Mouse (Mus musculus) embryonic fibroblast, embryonic 13.5 days (primary cell): Measurements from ENCODE around the gene Gsc. TPM values are rescaled to one million over a fixed set of nuclear protein-coding genes. Genes with fewer than 3 reads are reported as not detected.
A peak's percentile ranks its signal among the peaks of the same experiment; 100 is the strongest.
"Not testable (repeated sequence)": the region's sequence is repeated elsewhere in the genome, so short reads cannot be mapped to it uniquely, and the experiment has no call there.

Source experiments
- H3K27ac ChIP-seq: 2 replicates; pipeline ENCODE4 v1.5.1; 2012; ENCODE audit warnings: low read length, control low read depth, inconsistent platforms; ENCODE audit not compliant: insufficient read depth
- H3K4me1 ChIP-seq: 2 replicates; pipeline ENCODE4 v1.6.1; 2011; ENCODE audit warnings: low read length; ENCODE audit not compliant: control insufficient read depth, insufficient read depth
- H3K4me3 ChIP-seq: 2 replicates; pipeline ENCODE4 v1.5.1; 2011; ENCODE audit warnings: mild to moderate bottlenecking, control low read depth, low read length; ENCODE audit not compliant: insufficient read depth
- CTCF ChIP-seq: IDR thresholded peaks from 2 replicates; pipeline ENCODE4 v1.5.1; 2011; ENCODE audit warnings: mild to moderate bottlenecking, control low read depth, low read length, moderate library complexity, borderline replicate concordance; ENCODE audit not compliant: insufficient read depth
- POLR2A ChIP-seq: IDR thresholded peaks from 2 replicates; pipeline ENCODE4 v1.6.1; 2011; ENCODE audit warnings: low read depth, mild to moderate bottlenecking, control low read depth, low read length, moderate library complexity
- polyA plus RNA-seq: library from polyadenylated mRNA; stranded (reverse); fragments of >200 nt; gene quantifications from 2 replicates; pipeline ENCODE4 v1.2.4, GENCODE M21; 2011; ENCODE audit warnings: low read depth; ENCODE audit not compliant: missing spikeins, insufficient read length

The Gsc gene
- polyA plus RNA-seq, 1 experiment, result 1.9 TPM

DNA sequence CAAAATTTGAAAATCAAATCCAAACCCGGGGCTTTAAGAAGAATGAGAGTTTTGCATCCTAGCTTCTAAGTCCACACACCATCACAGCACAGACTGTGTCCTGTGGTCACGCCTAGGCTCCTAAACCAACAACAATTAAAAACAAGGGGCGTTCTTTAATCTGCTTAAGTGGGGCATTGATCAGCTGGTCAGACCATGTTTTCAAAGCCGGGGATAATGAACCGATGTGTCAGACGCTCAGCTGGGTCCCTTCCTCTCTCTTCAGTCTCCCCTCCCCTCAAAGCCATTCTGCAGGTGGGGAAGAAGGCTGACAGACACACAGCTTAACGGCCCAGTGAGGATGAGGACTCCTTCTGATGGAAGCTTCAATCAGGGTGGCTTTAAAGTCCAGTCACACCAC lies 6.2 kb downstream of the Gsc start:
- TF ChIP-seq CTCF (no peak), POLR2A (no peak)
- H3K4me1 ChIP-seq, result no peaks in the 10 kb centered on the region
- no peak overlapping the region for H3K4me3 ChIP-seq
- H3K27ac ChIP-seq, result no peak overlapping the region

DNA sequence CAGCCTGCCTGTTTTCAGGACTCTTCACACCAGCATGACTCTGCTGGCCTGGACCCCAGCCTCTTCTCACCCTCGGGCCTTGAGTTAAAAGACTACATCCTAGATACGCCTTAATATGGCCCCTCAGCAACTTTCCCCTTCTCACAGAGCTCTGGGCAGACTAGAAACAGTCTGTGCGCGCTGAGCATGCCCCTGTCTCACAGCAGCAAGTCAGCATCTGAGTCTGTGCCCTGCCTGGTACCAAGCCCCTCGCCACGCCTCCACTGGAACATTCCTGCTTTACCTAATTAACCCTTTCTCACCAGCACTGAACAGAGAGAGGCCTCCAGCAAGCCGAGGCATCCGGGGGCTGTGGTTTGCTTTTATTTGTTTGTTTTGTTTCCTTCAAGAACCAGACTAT lies 11.8 kb downstream of the Gsc start:
- Histone ChIP-seq H3K27ac (no peak overlapping the region), H3K4me1 (no peaks in the 10 kb centered on the region), H3K4me3 (no peak overlapping the region)
- TF ChIP-seq CTCF (no peak), POLR2A (no peak)

DNA sequence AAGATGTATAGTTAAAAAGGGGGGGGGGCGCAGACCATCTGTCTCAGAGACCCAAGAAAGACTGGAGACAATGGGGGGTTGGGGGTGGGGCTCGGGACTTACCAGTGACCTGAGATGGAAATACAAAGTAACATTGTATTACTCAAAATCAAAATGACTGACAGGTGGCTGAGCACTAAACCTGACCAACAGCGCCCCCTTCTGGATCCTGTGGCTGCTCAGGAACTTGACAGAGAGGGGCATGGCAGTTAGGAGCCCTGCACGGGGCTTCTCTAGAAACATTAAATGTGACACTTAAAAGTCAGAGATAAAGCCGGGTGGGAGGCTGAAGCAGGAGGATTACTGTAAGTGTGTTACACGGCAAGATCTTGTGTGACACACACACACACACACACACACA lies 13.8 kb downstream of the Gsc start:
- TF ChIP-seq CTCF, result no peak
- no peak for TF ChIP-seq POLR2A
- Histone ChIP-seq H3K27ac (no peak overlapping the region), H3K4me1 (no peaks in the 10 kb centered on the region), H3K4me3 (no peak overlapping the region)

DNA sequence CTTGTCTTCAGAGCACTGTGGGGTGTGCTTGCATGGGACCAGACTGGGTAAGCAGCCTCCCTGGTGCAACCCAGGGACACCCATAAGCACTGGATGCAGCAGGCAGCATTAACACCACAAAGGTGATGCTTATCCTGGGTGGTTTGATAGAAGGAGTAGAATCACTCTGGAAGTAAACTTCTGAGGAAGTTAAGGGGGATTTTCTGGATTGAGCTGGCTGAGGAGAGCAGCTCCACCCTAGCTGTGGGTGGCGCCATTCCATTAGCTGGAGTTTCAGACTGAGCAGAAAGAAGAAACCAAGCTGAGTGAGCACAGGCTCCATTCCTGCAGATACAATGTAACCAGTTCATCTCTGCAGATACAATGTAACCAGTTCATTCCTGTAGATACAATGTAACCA lies 20.1 kb downstream of the Gsc start:
- TF ChIP-seq CTCF, result no peak
- TF ChIP-seq POLR2A, result no peak
- H3K4me1 ChIP-seq, result no peaks in the 10 kb centered on the region
- H3K4me3 ChIP-seq, result no peak overlapping the region
- H3K27ac ChIP-seq, result no peak overlapping the region

DNA sequence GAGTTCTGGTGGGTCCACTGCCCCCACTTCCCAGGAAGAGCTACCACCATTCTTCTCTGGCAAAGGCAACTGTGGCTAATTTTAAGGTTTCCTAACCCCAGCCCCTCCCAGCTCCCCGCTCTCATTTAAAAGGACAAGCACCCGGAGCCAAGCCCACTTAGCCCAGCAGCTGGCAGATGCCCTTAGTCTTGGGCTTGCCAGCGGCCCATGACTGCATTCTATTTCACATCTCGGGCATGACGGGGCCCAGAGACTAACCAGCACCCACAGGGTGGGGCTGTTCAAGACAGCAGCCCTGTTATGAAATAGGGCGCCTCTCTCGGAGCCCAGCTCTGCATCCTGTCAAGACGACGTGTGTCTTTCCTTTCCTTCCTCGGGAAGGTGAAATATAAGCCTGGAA lies 22.9 kb downstream of the Gsc start:
- TF ChIP-seq POLR2A (no peak), CTCF (no peak)
- Histone ChIP-seq H3K27ac (no peak overlapping the region), H3K4me1 (no peaks in the 10 kb centered on the region), H3K4me3 (no peak overlapping the region)

DNA sequence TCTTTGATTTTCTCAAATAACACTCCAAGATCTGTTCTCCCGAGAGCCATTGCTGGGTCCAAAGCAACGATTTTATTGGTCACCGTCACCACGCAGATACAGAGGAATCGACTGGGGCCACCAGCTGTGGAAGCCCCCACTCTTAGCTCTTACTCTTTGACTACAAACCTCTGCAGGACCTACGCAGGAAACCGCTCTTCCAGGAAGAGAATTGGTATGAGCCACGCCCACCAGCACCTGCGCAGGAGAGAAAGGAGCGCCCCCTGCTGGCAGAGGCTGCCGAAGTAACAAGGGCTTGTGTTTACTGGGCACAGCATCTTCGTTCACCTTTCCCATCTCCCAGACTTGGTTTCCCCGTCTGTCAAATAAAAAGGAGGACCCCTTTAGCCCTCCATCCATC lies 25.0 kb downstream of the Gsc start:
- H3K4me3 ChIP-seq, result no peak overlapping the region

DNA sequence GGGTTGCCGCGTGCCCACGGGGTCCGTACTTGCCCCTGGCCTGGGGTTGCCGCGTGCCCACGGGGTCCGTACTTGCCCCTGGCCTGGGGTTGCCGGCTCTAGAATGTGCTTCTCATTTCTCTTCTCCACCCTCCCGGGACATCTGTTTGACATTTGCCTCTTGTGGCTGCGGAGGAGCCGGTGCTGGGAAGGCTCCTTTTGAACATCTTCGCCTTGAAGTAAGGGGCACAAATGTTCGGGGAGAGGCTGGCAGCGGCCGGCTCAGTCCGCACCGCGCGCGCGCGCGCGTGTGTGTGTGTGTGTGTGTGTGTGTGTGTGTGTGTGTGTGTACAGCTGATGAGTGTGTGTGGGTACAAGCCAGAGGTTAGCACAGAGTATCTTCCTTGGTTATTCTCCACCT lies 26.1 kb downstream of the Gsc start:
- not testable (repeated sequence) for H3K4me1 ChIP-seq, H3K4me3 ChIP-seq, H3K27ac ChIP-seq

More for the DNA sequence above, 25.0 kb downstream of the Gsc start:
- TF ChIP-seq POLR2A, result no peak
- TF ChIP-seq CTCF, result peak; percentile 50; the same call in 1 of the 2 replicates
- H3K27ac ChIP-seq, result no peak overlapping the region
- no peaks in the 10 kb centered on the region for H3K4me1 ChIP-seq

DNA sequence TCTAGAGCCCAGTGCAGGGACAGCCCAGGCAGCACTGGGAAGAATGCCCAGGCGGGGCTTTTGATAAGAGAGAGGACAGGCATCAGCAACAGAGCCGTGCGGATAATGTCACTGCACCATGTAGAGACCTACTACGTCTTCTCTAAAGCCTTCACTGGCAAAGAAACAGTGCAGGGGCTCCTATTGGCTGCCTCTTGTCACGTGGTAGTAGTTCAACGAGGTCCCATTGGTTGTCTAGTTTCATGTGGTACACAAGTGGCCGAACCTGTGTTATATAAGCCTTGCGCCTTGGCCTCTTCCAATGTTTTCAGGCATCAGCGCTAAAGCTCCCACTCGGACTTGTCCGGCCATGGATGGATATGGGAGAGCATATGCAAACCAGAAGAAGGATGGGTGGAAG lies 29.4 kb downstream of the Gsc start:
- TF ChIP-seq CTCF (no peak), POLR2A (no peak)
- no peak overlapping the region for H3K27ac ChIP-seq
- no peak overlapping the region for H3K4me3 ChIP-seq
- H3K4me1 ChIP-seq, result no peaks in the 10 kb centered on the region

DNA sequence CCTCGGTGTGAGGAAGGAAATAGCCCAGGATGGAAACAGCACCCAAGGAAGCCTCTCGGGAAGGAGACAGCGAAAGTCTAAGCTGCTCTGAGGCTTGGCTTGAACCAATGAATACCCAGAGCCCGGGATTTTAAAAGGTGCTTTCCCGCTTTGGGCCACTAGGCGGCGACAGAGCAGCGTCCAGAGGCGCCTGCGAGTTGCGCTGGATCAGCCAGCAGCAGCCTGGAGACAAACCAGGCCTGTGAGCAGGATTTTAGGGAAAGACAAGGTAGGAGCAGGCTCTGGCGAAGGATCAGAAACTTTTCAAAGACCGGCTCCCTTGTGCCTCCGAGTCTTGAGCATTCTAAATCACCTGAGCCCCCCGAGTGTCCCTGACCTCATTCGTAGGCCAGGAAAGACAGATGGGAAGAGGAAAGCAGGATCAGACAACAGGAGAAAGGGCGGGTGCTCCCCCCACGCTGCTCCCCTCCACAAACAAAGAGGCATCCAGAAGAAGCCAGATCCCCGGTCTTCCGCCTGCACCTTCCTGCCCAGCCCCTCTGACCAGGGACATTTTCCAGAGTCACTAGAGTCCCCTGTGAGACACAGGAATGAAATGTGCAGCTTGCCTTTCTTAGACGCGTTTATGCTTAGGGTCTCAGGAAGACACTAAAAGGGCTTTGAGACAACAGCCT lies 32.9 kb downstream of the Gsc start:
- Histone ChIP-seq H3K27ac (no peak overlapping the region), H3K4me3 (no peak overlapping the region), H3K4me1 (no peaks in the 10 kb centered on the region)
- no peak for TF ChIP-seq POLR2A
- peak; percentile 71 for TF ChIP-seq CTCF

DNA sequence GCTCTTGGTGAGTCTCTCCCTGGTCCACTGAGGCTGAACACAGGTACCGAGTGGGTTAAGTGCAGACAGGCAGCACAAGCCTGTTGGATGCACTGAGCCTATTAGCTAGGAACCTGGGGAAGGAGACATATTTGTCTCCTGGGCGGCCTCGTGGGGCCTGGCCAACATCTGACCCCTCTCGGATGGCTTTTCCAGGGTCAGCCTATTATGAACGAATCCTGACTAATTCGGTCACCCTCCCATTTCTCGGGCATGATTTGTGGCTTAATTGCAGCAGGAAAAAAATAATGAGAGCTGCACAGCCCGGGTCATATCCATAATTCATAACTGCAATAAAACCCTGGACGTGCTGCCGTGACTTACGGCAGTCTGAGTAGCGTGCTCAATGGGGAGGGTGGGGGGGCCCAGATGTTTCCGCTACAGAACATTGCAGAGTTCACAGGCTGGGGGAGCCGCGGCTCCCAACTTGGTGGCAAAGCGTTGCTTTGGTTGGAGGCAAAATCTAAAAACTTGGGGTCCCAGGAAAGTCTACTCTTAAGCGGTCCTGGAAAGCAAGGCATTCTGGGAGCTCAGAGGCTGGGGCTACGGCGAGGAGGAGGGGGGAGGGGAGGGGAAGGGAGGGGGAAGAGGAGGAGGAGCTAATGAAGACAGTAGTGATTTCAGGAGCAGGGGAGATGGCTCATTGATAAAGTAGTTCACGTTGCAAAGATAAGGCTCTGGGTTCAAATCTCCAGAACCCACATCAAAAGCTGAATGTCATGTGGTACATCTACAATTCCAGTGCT lies 39.0 kb downstream of the Gsc start:
- peaks cover 7% of the 10 kb centered on the region for H3K4me1 ChIP-seq
- TF ChIP-seq CTCF, result no peak
- TF ChIP-seq POLR2A, result no peak
- H3K27ac ChIP-seq, result no peak overlapping the region
- no peak overlapping the region for H3K4me3 ChIP-seq

DNA sequence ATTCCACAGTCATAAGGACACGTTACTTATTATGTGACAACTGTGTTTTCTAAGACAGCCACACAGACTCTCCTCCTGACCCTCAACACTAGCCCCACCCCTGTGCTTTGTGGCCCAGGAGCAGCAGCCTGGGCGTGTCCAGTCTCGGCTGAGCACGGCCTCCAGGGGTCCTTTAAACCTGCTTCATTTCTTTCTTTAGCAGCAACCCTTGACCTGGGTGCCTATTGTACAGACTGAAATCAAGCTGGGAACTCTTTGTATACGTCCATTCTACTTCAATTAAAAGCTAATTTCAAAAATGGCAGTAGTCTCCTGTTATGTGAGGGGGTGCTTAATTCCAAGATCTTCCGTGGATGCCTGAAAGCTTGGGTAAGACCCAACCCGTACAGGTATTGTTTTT lies 39.9 kb downstream of the Gsc start:
- no peak overlapping the region for H3K27ac ChIP-seq
- no peak overlapping the region for H3K4me3 ChIP-seq
- peaks cover 7% of the 10 kb centered on the region for H3K4me1 ChIP-seq
- no peak for TF ChIP-seq POLR2A
- no peak for TF ChIP-seq CTCF

DNA sequence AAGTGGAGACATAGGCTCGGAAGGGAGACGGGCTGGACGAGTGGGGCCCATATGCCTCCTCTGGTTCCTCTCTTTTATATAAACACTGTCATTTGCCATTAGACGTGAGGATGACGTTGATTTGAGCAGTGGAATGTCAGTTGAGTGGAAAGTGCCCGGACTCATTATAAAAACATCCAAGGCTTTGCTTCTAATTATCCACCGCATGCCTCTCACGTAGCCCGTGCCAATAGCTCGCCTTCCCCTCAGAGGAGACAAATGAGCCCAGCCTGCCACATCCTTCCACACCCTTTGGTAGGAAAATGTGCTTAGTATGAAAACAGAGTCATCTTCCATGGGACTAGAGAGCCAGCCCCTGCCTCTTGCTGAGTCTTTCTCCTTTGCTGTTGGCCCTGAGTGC lies 41.8 kb downstream of the Gsc start:
- TF ChIP-seq POLR2A (no peak), CTCF (no peak)
- H3K4me1 ChIP-seq, result peaks cover 7% of the 10 kb centered on the region
- no peak overlapping the region; the same call in 1 of the 2 replicates for H3K27ac ChIP-seq
- H3K4me3 ChIP-seq, result no peak overlapping the region
